19 mouse cellular contexts compared by ENCODE assay signal in the genomic region with DNA sequence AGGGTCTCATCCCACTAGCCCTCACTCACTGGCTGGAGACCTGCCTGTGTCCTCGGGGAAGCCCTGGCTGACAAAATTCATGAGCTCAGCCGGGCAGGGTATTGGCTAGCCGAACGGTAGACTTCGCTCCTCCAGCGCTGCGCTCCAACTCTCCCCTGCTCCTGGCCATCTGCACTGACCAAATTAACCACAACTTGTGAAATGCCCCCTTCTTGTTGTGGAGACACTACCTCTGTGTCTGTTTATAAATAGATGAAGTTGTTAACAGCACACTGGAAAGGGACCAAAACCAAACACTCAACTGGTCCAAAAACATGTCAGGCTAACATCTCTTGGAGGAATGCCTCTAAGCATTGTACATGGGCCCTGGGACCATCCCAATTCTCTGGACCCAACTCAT. TPM values are rescaled to one million over a fixed set of nuclear protein-coding genes. Genes with fewer than 3 reads are reported as not detected.
DNase-seq lines count a peak whose midpoint lies in the region; ATAC-seq and TF ChIP-seq lines count a peak whose summit lies in the region.
"Had no signal": no experiment of that assay in that cellular context is flagged by ENCODE, and none has a peak within 500 bp of the region (broad histone marks: within the 10 kb centered on the region; RNA-seq: fewer than 3 reads in every experiment).

No protein-coding gene starts in this region.

- no peaks in the 10 kb centered on the region for H3K36me3 ChIP-seq in lung, embryonic 15.5 days
- H3K36me3 ChIP-seq in forebrain, embryonic 16.5 days (ENCODE audit: control insufficient read depth, insufficient read depth) = peaks cover 2% of the 10 kb centered on the region
- peaks cover 9% of the 10 kb centered on the region for H3K36me3 ChIP-seq in myocyte (ENCODE audit: control insufficient read depth, insufficient read depth)

- no peaks in the 10 kb centered on the region for H3K9me3 ChIP-seq in lung, embryonic 15.5 days
- no peaks in the 10 kb centered on the region for H3K9me3 ChIP-seq in forebrain, embryonic 16.5 days (ENCODE audit: control insufficient read depth, low read length)
- H3K9me3 ChIP-seq: embryonic facial prominence, embryonic 12.5 days; heart, embryonic 10.5 days; neural tube, embryonic 13.5 days had no signal

- H3K4me1 ChIP-seq in lung, embryonic 15.5 days = peaks cover 23% of the 10 kb centered on the region
- peaks cover 38% of the 10 kb centered on the region for H3K4me1 ChIP-seq in forebrain, embryonic 16.5 days (replicated peaks; ENCODE audit: control insufficient read depth, insufficient read depth, low read length)

- H3K27ac ChIP-seq in lung, embryonic 15.5 days = no peak overlapping the region
- H3K27ac ChIP-seq in forebrain, embryonic 16.5 days (ENCODE audit: low read length) = no peak overlapping the region; the same call in 1 of the 2 replicates

- no peak for TF ChIP-seq POLR2A in myocyte (IDR thresholded peaks at IDR 0.05; ENCODE audit: insufficient read length, low read depth)

- no peak overlapping the region for H3K4me3 ChIP-seq in lung, embryonic 15.5 days
- no peak overlapping the region for H3K4me3 ChIP-seq in forebrain, embryonic 16.5 days (replicated peaks; ENCODE audit: low read length)
- H3K4me3 ChIP-seq in myocyte = no peak overlapping the region
- H3K4me3 ChIP-seq: embryonic facial prominence, embryonic 12.5 days; heart, embryonic 10.5 days; neural tube, embryonic 13.5 days had no signal

- no peak overlapping the region for H3K4me2 ChIP-seq in lung, embryonic 15.5 days
- no peak overlapping the region for H3K4me2 ChIP-seq in forebrain, embryonic 16.5 days (ENCODE audit: low read length)
- H3K4me2 ChIP-seq in myocyte (ENCODE audit: low read depth) = peak overlapping the region; percentile 75
- H3K4me2 ChIP-seq: embryonic facial prominence, embryonic 12.5 days had no signal

- peak; percentile 66; the same call in 1 of the 2 replicates for ATAC-seq in lung, embryonic 15.5 days (ENCODE audit: borderline replicate concordance, extremely low read depth, low FRiP score, low TSS enrichment)
- ATAC-seq in forebrain, embryonic 16.5 days = peak; percentile 61
- ATAC-seq: lung, postnatal 0 days had no signal

- H3K9ac ChIP-seq in lung, embryonic 15.5 days = no peak overlapping the region
- no peak overlapping the region for H3K9ac ChIP-seq in forebrain, embryonic 16.5 days (replicated peaks; ENCODE audit: low read depth, low read length)
- H3K9ac ChIP-seq: embryonic facial prominence, embryonic 12.5 days had no signal

- H3ac ChIP-seq in myocyte (ENCODE audit: control insufficient read depth, insufficient read length) = no peak overlapping the region

- H3K27me3 ChIP-seq in lung, embryonic 15.5 days = no peaks in the 10 kb centered on the region
- no peaks in the 10 kb centered on the region for H3K27me3 ChIP-seq in forebrain, embryonic 16.5 days (replicated peaks; ENCODE audit: control insufficient read depth, insufficient read depth, low read length)
- H3K27me3 ChIP-seq in myocyte (ENCODE audit: control insufficient read depth, insufficient read depth, insufficient read length) = no peaks in the 10 kb centered on the region
- H3K27me3 ChIP-seq: embryonic facial prominence, embryonic 12.5 days; neural tube, embryonic 13.5 days had no signal

- peak; percentile 29 to 39 for DNase-seq in cerebellum, postnatal 14 days
- DNase-seq in cerebellum, adult 11 months = no peak
- DNase-seq in lung, postnatal 25 days (ENCODE audit: low spot score) = no peak
- no peak for DNase-seq in frontal cortex, postnatal 10 days (ENCODE audit: low spot score in 2 of 2)
- no peak for DNase-seq in spleen, adult 12 weeks (ENCODE audit: low spot score)
- DNase-seq: adrenal gland, postnatal 14 days; B cell, adult 2 months; cerebellum, adult 8-10 months; gastrocnemius, postnatal 25 days; liver; spleen, adult 18-20 months; thymus, postnatal 4 days had no signal

- 64% methylated on average over 7 of the region's 7 CpGs for WGBS in lung, embryonic 15.5 days
- WGBS in forebrain, embryonic 16.5 days = 50% methylated on average over 7 of the region's 7 CpGs

- H3K79me2 ChIP-seq in myocyte (ENCODE audit: control insufficient read depth, insufficient read depth) = peaks cover 92% of the 10 kb centered on the region

TF ChIP-seq in myocyte, 11 proteins besides CTCF, POLR2A, EP300 and RAD21:
- no peak for TF ChIP-seq POLR2AphosphoS2 (IDR thresholded peaks at IDR 0.05; ENCODE audit: insufficient read length, low read depth)
- TF ChIP-seq CEBPB (IDR thresholded peaks at IDR 0.05; ENCODE audit: insufficient read depth, poor library complexity, severe bottlenecking) = peak; percentile 45; the same call in 1 of the 2 replicates
- TF ChIP-seq SRF (IDR thresholded peaks at IDR 0.05; ENCODE audit: control insufficient read depth, insufficient read length, low read depth) = no peak
- peak in 1 of 3 experiments; percentile 55 for TF ChIP-seq MYOD1 (IDR thresholded peaks at IDR 0.05; ENCODE audit: control insufficient read depth in 1 of 3, insufficient read length in 2 of 3, low read depth in 2 of 3)
- no peak for TF ChIP-seq TCF3 (IDR thresholded peaks at IDR 0.05; ENCODE audit: insufficient read length, low read depth)
- TF ChIP-seq TCF12 (IDR thresholded peaks at IDR 0.05; ENCODE audit: insufficient read depth, poor library complexity, severe bottlenecking) = no peak
- TF ChIP-seq USF1 (IDR thresholded peaks at IDR 0.05; ENCODE audit: low read depth) = no peak
- peak in 1 of 3 experiments; percentile 68 for TF ChIP-seq MYOG (IDR thresholded peaks at IDR 0.05; ENCODE audit: control insufficient read depth in 1 of 3, insufficient read depth in 1 of 3, insufficient read length in 2 of 3, low read depth in 2 of 3)
- no peak for TF ChIP-seq E2F4 (IDR thresholded peaks at IDR 0.05; ENCODE audit: insufficient read depth)
- no peak for TF ChIP-seq REST (IDR thresholded peaks at IDR 0.05; ENCODE audit: insufficient read depth, insufficient read length)
- TF ChIP-seq MAX (IDR thresholded peaks at IDR 0.05; ENCODE audit: low read depth) = no peak

RNA-seq across cellular contexts. Expression of a gene that starts 42.2 kb away (rescaled TPM):
- 63.4 and 76.4 TPM in 2 replicates for polyA plus RNA-seq in lung, embryonic 15.5 days (2015; fragmentation: Nextera tagmentation; extraction: Ambion mirVana)
- polyA plus RNA-seq in forebrain, embryonic 16.5 days (2015; fragmentation: Nextera tagmentation; extraction: Ambion mirVana) = 1,972 and 2,055 TPM in 2 replicates
- 40.6 TPM for polyA plus RNA-seq in myocyte (2012; fragmentation: generic; extraction: Trizol)

Comparison
In these comparisons a context has a peak if more than half of its experiments do, and no peak if none do; other contexts are left out.
1. DNase-seq: peak in cerebellum, postnatal 14 days (2 of 2); none in cerebellum, adult 11 months (single experiment), lung, postnatal 25 days (single experiment), frontal cortex, postnatal 10 days (0 of 2) and spleen, adult 12 weeks (single experiment).
2. RNA of a gene that starts 42.2 kb away (polyA plus RNA-seq): 1,972 to 2,055 TPM in forebrain, embryonic 16.5 days; 63.4 to 76.4 TPM in lung, embryonic 15.5 days and 40.6 TPM in myocyte (single experiment); every median in the first group is over 10 times any median in the second.